Mouse (Mus musculus) C2C12 (cell line): ENCODE results near the gene Gm20538. TPM values are rescaled to one million over a fixed set of nuclear protein-coding genes. Genes with fewer than 3 reads are reported as not detected.

ENCODE experiments used
- H3K27me3 ChIP-seq: one replicate; pipeline ENCODE4 v1.6.1; 2011; ENCODE audit not compliant: control insufficient read depth, insufficient read depth, insufficient read length
- H3K36me3 ChIP-seq: one replicate; pipeline ENCODE4 v1.6.1; 2011; ENCODE audit not compliant: control insufficient read depth, insufficient read depth
- H3K4me3 ChIP-seq: one replicate; pipeline ENCODE4 v1.5.1; 2011; ENCODE audit warnings: mild to moderate bottlenecking, control low read depth; ENCODE audit not compliant: poor library complexity, insufficient read depth, severe bottlenecking
- H3K79me2 ChIP-seq: one replicate; pipeline ENCODE4 v1.6.1; 2011; ENCODE audit not compliant: control insufficient read depth, insufficient read depth
- H3K79me3 ChIP-seq: one replicate; pipeline ENCODE4 v1.6.1; 2011; ENCODE audit warnings: low read depth, control low read depth
- H3ac ChIP-seq: one replicate; pipeline ENCODE3; 2011; ENCODE audit warnings: low read depth; ENCODE audit not compliant: control insufficient read depth, insufficient read length
- CEBPB ChIP-seq: IDR thresholded peaks from one replicate; pipeline ENCODE4 v1.6.1; 2011; ENCODE audit warnings: low read depth, mild to moderate bottlenecking, control low read depth, moderate library complexity
- CTCF ChIP-seq: IDR thresholded peaks from one replicate; pipeline ENCODE4 v1.5.1; 2011; ENCODE audit not compliant: control insufficient read depth, insufficient read depth, insufficient read length
- FOSL1 ChIP-seq: IDR thresholded peaks from one replicate; pipeline ENCODE4 v1.8.0; 2011; ENCODE audit warnings: mild to moderate bottlenecking, low read length; ENCODE audit not compliant: poor library complexity, insufficient read depth, severe bottlenecking
- MAX ChIP-seq: IDR thresholded peaks from one replicate; pipeline ENCODE4 v1.6.1; 2011; ENCODE audit warnings: mild to moderate bottlenecking, control low read depth
- MYOD1 ChIP-seq: IDR thresholded peaks from one replicate; pipeline ENCODE4 v1.6.1; 2011; ENCODE audit warnings: low read depth; ENCODE audit not compliant: control insufficient read depth, insufficient read length
- MYOG ChIP-seq: IDR thresholded peaks from one replicate; pipeline ENCODE4 v1.6.1; 2011; ENCODE audit not compliant: control insufficient read depth, insufficient read length; ENCODE audit errors: extremely low read depth
- USF1 ChIP-seq: IDR thresholded peaks from one replicate; pipeline ENCODE4 v1.6.1; 2011; ENCODE audit warnings: low read depth, mild to moderate bottlenecking, control low read depth, moderate library complexity
- long read RNA-seq, 2 experiments: library from polyadenylated mRNA; unstranded; transcript quantifications; one replicate each; pipeline ENCODE4 v2.0.0; 2019 to 2020
- polyA plus RNA-seq: library from polyadenylated mRNA; unstranded; fragments of >200 nt; fragmentation: generic; extraction: Trizol; gene quantifications from one replicate; pipeline ENCODE4 v1.2.1, GENCODE M21; 2012; ENCODE audit warnings: missing spikeins

The Gm20538 gene
- not detected for polyA plus RNA-seq
- long read RNA-seq, experiment 1: 0 reads
- long read RNA-seq, experiment 2: 0 reads

DNA sequence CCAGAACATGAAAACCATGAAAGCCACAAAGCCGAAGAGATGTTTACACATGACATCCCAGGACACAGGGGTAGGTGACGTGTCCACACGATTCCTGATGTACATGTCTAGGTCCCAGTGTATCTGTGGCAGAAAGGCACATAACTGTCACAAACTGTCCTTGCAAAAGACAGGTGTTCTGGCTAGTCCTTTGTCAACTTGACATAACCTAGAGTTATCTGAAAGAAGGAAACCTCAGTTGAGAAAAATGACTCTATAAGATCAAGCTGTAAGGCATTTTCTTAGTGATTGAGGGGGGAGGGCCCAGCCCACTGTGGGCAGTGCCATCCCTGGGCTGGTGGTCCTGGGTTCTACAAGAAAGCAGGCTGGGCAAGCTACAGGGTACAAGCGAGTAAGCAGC lies at the start of gene Gm20538:
Gene Gm20538, minus strand, starts transcription at position 101 of the 400 bp plus-strand sequence.
- H3K79me2 ChIP-seq: peaks cover 26% of the 10 kb centered on the region
- TF ChIP-seq FOSL1 (no peak), USF1 (no peak)
- peaks cover 50% of the 10 kb centered on the region for H3K36me3 ChIP-seq
- H3K79me3 ChIP-seq: peaks cover 21% of the 10 kb centered on the region
- no peak within 1 kb of the TSS for H3K4me3 ChIP-seq
- no peaks in the 10 kb centered on the region for H3K27me3 ChIP-seq
- no peak within 1 kb of the TSS for H3ac ChIP-seq

DNA sequence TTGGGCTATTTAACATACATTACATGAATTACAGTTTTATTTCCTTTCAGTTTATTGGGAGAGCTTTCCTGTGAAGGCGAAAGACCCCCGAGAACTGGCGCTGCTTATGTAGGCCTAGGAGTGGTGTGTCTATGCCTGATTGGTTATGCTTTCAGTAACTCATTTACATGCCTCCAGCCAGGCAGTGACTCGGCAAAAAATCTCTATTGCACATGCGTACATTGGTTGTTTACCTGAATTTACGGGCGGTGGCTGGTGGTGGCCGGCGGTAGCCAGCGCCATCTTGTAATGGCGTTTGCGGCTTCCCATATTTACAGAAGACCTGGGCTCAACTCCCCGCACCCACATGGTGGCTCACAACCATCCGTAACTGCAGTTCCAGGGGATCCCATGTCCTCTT lies 41.5 kb upstream of the Gm20538 start:
- Histone ChIP-seq H3K36me3 (no peaks in the 10 kb centered on the region), H3ac (no peak overlapping the region), H3K79me2 (no peaks in the 10 kb centered on the region), H3K79me3 (no peaks in the 10 kb centered on the region), H3K27me3 (peaks cover 57% of the 10 kb centered on the region), H3K4me3 (no peak overlapping the region)
- TF ChIP-seq MYOG (no peak), MAX (no peak), CTCF (no peak), USF1 (no peak), FOSL1 (no peak), MYOD1 (no peak), CEBPB (no peak)

DNA sequence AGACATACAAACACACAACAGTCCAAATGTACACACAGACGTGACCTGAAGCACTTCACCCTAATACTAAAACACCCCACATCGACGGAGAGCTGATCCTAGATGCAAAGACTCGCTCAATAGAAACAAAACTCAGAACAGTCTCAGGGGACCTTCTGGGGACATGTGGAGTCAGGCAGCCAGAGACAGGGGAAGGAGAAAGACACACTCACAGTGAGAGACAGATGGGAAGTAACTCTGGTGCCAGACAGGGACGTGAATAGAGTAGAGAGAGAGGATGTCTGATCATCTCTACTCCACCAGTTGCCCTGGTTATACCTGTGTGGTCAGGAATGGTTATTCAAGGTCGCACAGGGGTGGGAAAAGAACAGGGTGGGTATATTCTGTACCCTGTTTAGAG lies 39.0 kb upstream of the Gm20538 start:
- Histone ChIP-seq H3K27me3 (peaks cover 60% of the 10 kb centered on the region), H3K79me3 (no peaks in the 10 kb centered on the region), H3K36me3 (no peaks in the 10 kb centered on the region), H3K4me3 (no peak overlapping the region), H3ac (no peak overlapping the region), H3K79me2 (no peaks in the 10 kb centered on the region)
- no peak for TF ChIP-seq CTCF
- no peak for TF ChIP-seq USF1
- TF ChIP-seq MAX: no peak

DNA sequence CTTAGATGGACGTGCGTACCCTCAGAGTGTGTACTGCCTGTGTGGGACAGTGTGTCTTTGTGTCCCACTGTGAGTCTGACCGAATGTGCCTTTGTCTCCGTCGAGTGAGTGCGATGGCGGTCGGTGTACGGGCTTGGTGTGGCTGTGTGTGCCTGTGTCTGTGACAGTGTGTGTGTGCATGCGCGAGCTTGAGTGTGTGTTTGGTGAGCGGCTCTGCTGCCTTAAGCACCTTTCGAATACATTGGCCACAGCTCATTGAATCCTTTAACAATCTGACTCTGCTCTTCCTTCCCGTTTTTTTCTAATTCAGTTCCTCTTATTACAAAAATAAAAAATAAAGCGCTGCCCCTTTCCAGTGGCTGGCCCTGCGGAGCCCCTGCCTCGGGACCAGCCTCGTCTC lies 38.4 kb upstream of the Gm20538 start:
- no peaks in the 10 kb centered on the region for H3K36me3 ChIP-seq
- H3K4me3 ChIP-seq: no peak overlapping the region
- H3K27me3 ChIP-seq: peaks cover 56% of the 10 kb centered on the region
- TF ChIP-seq MYOD1: no peak
- no peak for TF ChIP-seq FOSL1
- TF ChIP-seq CEBPB: no peak
- no peak for TF ChIP-seq MAX
- no peak for TF ChIP-seq USF1
- TF ChIP-seq CTCF: no peak
- TF ChIP-seq MYOG: no peak
- no peaks in the 10 kb centered on the region for H3K79me2 ChIP-seq
- H3ac ChIP-seq: no peak overlapping the region
- H3K79me3 ChIP-seq: no peaks in the 10 kb centered on the region

DNA sequence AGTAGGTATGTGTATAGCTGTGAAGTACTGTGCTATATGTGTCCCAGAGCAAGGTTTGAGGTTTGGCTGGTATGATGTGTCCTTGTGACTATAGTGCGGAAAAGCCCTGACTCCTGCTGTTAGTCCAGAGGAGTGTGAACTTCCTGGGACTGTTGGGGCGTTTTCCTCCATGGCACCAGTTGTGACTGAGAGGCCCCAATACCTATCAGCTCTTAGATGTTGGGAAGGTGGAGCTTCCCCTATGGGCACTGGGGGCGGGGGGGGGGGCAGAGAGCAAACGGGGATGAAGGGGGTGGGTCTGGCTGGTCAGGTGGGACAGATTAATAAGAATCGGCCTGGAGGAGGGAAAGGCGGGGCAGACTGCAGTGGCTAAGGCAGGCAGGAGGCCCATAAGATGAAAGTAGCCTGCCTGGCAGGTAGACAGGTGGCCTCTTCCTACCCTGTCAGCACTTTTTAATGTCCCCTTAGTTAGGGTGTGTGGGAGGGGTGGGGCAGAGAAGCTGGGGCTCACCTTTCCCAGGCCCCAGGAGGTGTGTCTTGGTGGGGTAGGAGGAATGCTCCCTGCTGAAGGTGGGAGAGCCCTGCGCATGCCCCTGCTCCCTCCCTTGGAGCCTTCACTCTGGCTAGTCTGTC lies 37.1 kb upstream of the Gm20538 start:
- Histone ChIP-seq H3K79me2 (no peaks in the 10 kb centered on the region), H3K4me3 (no peak overlapping the region), H3K27me3 (peaks cover 57% of the 10 kb centered on the region), H3K36me3 (no peaks in the 10 kb centered on the region), H3ac (no peak overlapping the region), H3K79me3 (no peaks in the 10 kb centered on the region)
- TF ChIP-seq MAX: no peak
- no peak for TF ChIP-seq USF1
- TF ChIP-seq MYOD1: no peak
- no peak for TF ChIP-seq CTCF
- TF ChIP-seq FOSL1: no peak
- TF ChIP-seq MYOG: no peak
- no peak for TF ChIP-seq CEBPB

DNA sequence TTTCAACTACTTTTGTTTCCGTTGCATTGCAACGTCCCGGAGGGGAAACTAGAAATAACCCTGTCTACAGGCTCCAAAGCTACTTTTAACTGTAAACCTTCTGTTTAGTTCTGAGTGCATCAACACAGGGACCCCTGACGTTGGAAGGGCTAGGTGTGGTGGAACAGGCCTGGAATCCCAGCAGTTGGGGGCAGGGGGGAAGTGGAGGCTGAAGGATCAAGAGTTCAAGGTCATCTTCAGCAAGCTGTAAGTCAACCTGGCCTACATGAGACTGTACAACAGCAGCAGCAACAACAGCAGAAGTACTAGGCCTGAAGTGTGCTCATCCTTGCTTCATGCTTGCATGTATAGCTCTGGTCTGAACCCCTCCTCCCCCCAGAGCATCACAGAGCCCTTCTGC lies 35.4 kb upstream of the Gm20538 start:
- TF ChIP-seq MYOD1: no peak
- TF ChIP-seq CTCF: no peak
- TF ChIP-seq USF1: no peak
- no peak for TF ChIP-seq MYOG
- TF ChIP-seq MAX: no peak
- TF ChIP-seq FOSL1: no peak
- no peak for TF ChIP-seq CEBPB
- no peak overlapping the region for H3ac ChIP-seq
- no peaks in the 10 kb centered on the region for H3K36me3 ChIP-seq
- no peaks in the 10 kb centered on the region for H3K79me2 ChIP-seq
- H3K4me3 ChIP-seq: no peak overlapping the region
- peaks cover 57% of the 10 kb centered on the region for H3K27me3 ChIP-seq
- H3K79me3 ChIP-seq: no peaks in the 10 kb centered on the region
